Mouse (Mus musculus) liver, embryonic 11.5 days (tissue): Measurements from ENCODE around the gene Trim56. TPM values are rescaled to one million over a fixed set of nuclear protein-coding genes. Genes with fewer than 3 reads are reported as not detected.
A peak's percentile ranks its signal among the peaks of the same experiment; 100 is the strongest.

ENCODE experiments used
- ATAC-seq: fragments of 200-750 bp; cut with Nextera tagmentation; replicated peaks from 2 replicates; pipeline ENCODE4 v1.8.0; 2017; ENCODE audit warnings: moderate number of reproducible peaks, mild to moderate bottlenecking, moderate TSS enrichment, moderate library complexity; ENCODE audit not compliant: low FRiP score
- DNase-seq: peaks from one replicate; pipeline ENCODE4 v3.0.0-alpha.2; 2017; ENCODE audit warnings: low spot score
- H3K27ac ChIP-seq: fragments of 300-500 bp; sonication (generic); 2 replicates; pipeline ENCODE4 v1.5.1; 2014; ENCODE audit warnings: mild to moderate bottlenecking, low read depth, low read length, control low read depth
- H3K27me3 ChIP-seq: fragments of 300-500 bp; sonication (generic); replicated peaks from 2 replicates; pipeline ENCODE4 v1.6.1; 2014; ENCODE audit warnings: low read length, mixed read lengths; ENCODE audit not compliant: control insufficient read depth, insufficient read depth
- H3K36me3 ChIP-seq: fragments of 300-500 bp; sonication (generic); 2 replicates; pipeline ENCODE4 v1.6.1; 2014; ENCODE audit warnings: mild to moderate bottlenecking, low read length, moderate library complexity, mixed read lengths; ENCODE audit not compliant: control insufficient read depth, insufficient read depth
- H3K4me1 ChIP-seq: fragments of 300-500 bp; sonication (generic); replicated peaks from 2 replicates; pipeline ENCODE4 v1.6.1; 2014; ENCODE audit warnings: low read length, mixed read lengths; ENCODE audit not compliant: control insufficient read depth, insufficient read depth
- H3K4me2 ChIP-seq: fragments of 300-500 bp; sonication (generic); 2 replicates; pipeline ENCODE4 v1.6.1; 2014; ENCODE audit warnings: mild to moderate bottlenecking, control low read depth, moderate library complexity
- H3K4me3 ChIP-seq: fragments of 300-500 bp; sonication (generic); 2 replicates; pipeline ENCODE4 v1.5.1; 2014; ENCODE audit warnings: low read depth, low read length, control low read depth
- H3K9ac ChIP-seq: fragments of 300-500 bp; sonication (generic); 2 replicates; pipeline ENCODE4 v1.6.1; 2014; ENCODE audit warnings: low read depth, low read length, control low read depth
- H3K9me3 ChIP-seq: fragments of 300-500 bp; sonication (generic); 2 replicates; pipeline ENCODE4 v1.6.1; 2016; ENCODE audit warnings: low read length, inconsistent platforms, mixed read lengths; ENCODE audit not compliant: control insufficient read depth
- WGBS: fragments of 180-500 bp; shearing (Covaris S2); extraction: QIAGEN DNeasy Blood & Tissue Kit; methylation state at CpG from one replicate; pipeline ENCODE4 v1.1.7; 2014; 5-methylcytosine and 5-hydroxymethylcytosine counted together
- polyA plus RNA-seq: library from polyadenylated mRNA; unstranded; fragments of >200 nt; fragmentation: Nextera tagmentation; extraction: Ambion mirVana; gene quantifications from 2 replicates; pipeline ENCODE4 v1.2.1, GENCODE M21; 2014

Trim56 gene
- polyA plus RNA-seq, 1 experiment from 2014 or later: 8.7 TPM

DNA sequence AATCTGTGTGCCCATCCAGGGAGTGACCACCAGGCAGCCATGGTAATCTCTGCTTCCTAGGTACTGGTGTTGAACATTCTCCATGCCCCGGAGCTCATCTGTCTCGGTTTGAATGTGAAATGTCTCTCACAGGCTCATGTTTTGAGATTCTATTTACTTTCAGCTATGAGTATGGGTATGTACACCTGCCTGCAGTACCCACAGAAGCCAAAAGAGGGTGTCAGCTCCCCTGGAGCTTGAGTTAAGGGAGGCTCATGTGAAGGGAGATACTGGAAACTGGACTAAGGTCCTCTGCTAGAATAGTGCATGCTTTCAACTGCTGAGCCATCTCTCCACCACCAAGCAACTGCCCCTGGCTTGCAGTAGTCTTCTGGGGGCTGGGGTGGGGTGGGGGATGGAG lies 12.0 kb downstream of the Trim56 start:
- Histone ChIP-seq H3K27ac (peak overlapping the region; percentile 96), H3K36me3 (no peaks in the 10 kb centered on the region), H3K9ac (peak overlapping the region; percentile 61; the same call in 1 of the 2 replicates), H3K9me3 (no peaks in the 10 kb centered on the region), H3K4me2 (no peak overlapping the region), H3K27me3 (no peaks in the 10 kb centered on the region), H3K4me3 (no peak overlapping the region), H3K4me1 (peaks cover 19% of the 10 kb centered on the region)
- no peak for ATAC-seq
- 98% methylated on average over 2 of the region's 2 CpGs for WGBS
- no peak for DNase-seq

DNA sequence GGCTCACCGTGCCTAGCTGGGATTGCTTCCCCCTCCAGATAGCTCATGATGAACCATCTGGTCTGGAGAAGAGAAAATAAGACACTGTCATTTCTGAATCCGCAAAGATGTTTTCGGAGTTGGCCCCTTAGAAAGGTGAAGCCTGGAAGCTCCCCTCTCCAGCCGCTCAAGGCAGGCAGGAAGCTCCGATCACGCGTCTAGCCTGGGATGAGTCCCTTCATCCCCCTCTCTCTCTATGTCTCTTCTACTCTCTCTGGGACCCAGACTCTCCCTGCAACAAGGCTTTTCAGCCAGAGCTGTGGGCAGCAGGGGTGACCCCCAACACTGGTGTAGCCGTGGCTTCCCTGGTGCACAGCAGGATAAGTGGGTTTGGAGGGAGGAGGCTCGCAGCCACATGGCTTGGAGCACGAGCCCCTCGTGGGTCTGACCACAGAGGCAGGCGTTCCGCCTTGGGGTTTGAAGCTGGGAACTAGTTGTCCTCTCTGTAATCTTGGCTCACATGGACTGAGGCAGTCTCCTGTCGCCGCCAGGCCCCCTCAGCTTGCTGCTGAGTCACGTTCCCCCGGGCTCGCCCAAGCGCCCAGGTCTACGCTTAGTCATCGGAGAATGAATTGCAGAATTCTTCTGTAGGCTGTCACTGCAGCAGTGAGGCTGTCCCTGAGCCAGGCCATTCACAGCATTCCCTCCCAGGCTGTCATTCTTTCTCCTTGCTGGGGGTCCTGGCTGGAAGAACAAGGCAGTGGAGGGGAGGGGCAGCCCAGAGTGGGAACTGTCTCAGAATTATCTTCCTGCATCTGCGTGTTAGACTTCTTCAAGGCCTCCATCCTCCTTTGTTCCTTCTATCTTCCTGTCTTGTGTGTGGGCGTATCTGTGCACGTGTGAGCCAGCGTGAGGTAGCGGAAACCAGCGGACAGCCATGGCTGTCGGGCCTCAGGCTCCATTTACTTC lies 13.2 kb downstream of the Trim56 start:
- peak overlapping the region; percentile 96 for H3K27ac ChIP-seq
- H3K9ac ChIP-seq: peak overlapping the region; percentile 61
- peak overlapping the region; percentile 49 for H3K4me2 ChIP-seq
- no peaks in the 10 kb centered on the region for H3K27me3 ChIP-seq
- peak; percentile 92 for ATAC-seq
- H3K4me3 ChIP-seq: no peak overlapping the region
- H3K4me1 ChIP-seq: peaks cover 23% of the 10 kb centered on the region
- H3K36me3 ChIP-seq: no peaks in the 10 kb centered on the region
- H3K9me3 ChIP-seq: no peaks in the 10 kb centered on the region
- WGBS: 52% methylated on average over 28 of the region's 28 CpGs
- DNase-seq: peak; percentile 77

DNA sequence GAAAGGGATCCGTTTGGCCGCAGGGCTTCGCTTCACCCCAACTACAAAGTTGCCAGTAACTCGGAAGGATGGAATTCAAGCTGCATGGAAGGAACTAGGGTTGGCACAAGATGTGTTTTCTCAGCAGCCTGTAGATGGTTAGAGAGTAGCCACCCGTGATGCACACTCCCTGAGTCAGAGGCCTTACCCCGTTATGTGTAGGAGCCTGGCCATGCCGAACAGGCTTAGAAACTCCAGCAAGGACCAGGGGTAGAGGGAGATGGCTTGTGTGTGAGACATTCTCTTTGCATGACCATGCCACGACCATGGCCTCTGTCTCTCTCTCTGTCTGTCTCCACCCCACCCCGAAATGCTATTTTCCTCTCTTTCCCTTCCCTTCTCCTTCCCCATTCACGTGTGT lies 13.9 kb downstream of the Trim56 start:
- Histone ChIP-seq H3K4me2 (no peak overlapping the region), H3K9ac (peak overlapping the region; percentile 35; the same call in 1 of the 2 replicates), H3K36me3 (no peaks in the 10 kb centered on the region), H3K4me1 (peaks cover 23% of the 10 kb centered on the region), H3K9me3 (no peaks in the 10 kb centered on the region), H3K27ac (peak overlapping the region; percentile 96; the same call in 1 of the 2 replicates), H3K27me3 (no peaks in the 10 kb centered on the region), H3K4me3 (no peak overlapping the region)
- no peak for DNase-seq
- no peak for ATAC-seq
- 78% methylated on average over 10 of the region's 10 CpGs for WGBS

DNA sequence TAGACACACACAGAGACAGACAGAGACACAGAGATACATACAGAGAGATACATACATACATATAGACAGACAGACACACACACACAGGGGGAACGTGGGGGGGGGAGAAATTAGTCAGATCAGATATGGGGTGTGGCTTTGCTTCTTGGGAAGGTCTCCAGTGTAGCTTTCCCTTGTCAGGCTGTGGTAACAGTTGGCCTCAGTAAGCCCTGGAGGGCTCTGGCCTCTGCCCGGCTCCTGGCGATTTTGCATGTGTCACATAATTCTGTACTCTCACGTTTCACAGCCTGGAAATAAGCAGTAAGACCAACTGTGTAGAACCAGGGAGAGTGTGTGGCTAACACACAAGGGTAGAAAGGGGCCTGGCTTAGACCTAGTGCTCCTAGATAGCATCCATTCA lies 15.3 kb downstream of the Trim56 start:
- H3K36me3 ChIP-seq: no peaks in the 10 kb centered on the region
- no peaks in the 10 kb centered on the region for H3K27me3 ChIP-seq
- no peaks in the 10 kb centered on the region for H3K9me3 ChIP-seq
- no peak overlapping the region for H3K4me3 ChIP-seq
- H3K4me1 ChIP-seq: peaks cover 23% of the 10 kb centered on the region
- ATAC-seq (no peak), DNase-seq (no peak)
- WGBS: 51% methylated on average over 4 of the region's 4 CpGs
- H3K9ac ChIP-seq: no peak overlapping the region
- no peak overlapping the region for H3K4me2 ChIP-seq
- peak overlapping the region; percentile 28; the same call in 1 of the 2 replicates for H3K27ac ChIP-seq

DNA sequence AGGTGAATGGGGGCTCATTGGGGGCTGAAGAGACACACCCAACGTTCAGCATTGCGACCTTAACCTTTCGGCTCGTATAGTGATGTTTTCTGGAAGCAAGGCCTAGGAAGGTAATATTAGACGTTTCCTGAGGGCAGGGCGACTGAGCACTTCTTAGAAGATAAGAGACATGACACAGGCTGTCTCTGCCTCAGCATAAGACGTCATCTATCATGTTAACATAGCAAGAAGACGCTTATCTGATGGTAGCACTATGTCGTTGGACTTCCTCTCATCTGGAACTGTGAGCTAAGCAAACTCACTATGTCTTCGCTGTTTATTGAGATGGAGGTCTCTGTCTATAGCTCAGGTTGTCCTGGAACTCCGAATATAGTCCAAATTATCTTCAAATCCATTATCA lies 17.6 kb downstream of the Trim56 start:
- Histone ChIP-seq H3K27ac (no peak overlapping the region), H3K36me3 (no peaks in the 10 kb centered on the region), H3K9me3 (no peaks in the 10 kb centered on the region), H3K4me1 (peaks cover 20% of the 10 kb centered on the region), H3K4me2 (peak overlapping the region; percentile 17; the same call in 1 of the 2 replicates), H3K9ac (no peak overlapping the region; the same call in 1 of the 2 replicates), H3K4me3 (no peak overlapping the region), H3K27me3 (no peaks in the 10 kb centered on the region)
- WGBS: 44% methylated on average over 11 of the region's 11 CpGs
- ATAC-seq (peak; percentile 54), DNase-seq (no peak)

DNA sequence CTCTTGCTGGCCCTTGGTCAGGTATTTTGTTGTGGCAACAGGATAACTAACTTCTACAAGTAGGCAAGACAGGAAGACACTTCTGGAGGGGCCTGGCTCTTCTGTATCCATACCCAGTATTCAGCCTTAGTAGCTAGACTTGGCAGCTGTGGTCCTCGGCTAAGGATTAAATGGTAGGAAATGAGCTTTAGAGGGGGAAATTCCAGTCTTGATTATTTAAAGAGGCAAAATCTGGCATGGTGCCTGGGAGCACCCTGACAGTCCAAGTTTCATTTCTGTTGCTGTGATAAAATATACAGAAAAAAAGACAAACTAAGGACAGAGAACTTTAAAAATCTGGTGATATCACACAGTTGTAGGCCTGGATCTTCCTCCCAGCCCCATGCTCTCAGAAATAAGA lies 20.0 kb downstream of the Trim56 start:
- ATAC-seq (no peak), DNase-seq (no peak)
- Histone ChIP-seq H3K9ac (no peak overlapping the region), H3K9me3 (no peaks in the 10 kb centered on the region), H3K27me3 (no peaks in the 10 kb centered on the region), H3K36me3 (no peaks in the 10 kb centered on the region), H3K4me2 (no peak overlapping the region), H3K4me1 (peaks cover 10% of the 10 kb centered on the region), H3K27ac (no peak overlapping the region), H3K4me3 (no peak overlapping the region)
- 75% methylated on average over 1 of the region's 1 CpGs for WGBS

DNA sequence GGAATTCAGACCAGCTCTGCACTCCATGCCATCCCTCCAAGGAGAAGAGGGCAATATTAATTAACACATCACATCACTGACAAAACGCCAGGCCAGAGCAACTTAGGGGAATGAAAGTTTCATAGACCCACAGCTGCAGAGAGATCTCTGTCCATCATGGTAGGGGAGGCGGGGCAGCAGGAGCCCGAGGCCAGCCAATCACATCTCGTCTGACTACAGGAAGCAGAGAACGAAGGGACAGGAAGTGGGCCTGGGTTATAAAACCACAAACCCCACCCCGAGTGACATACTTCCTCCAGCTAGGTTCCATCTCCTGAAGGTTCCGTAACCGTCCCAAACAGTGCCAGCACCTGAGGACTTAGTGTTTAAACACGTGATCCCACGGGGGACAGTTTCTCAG lies 20.9 kb downstream of the Trim56 start:
- no peaks in the 10 kb centered on the region for H3K9me3 ChIP-seq
- H3K27me3 ChIP-seq: no peaks in the 10 kb centered on the region
- H3K4me1 ChIP-seq: peaks cover 7% of the 10 kb centered on the region
- no peaks in the 10 kb centered on the region for H3K36me3 ChIP-seq
- H3K4me2 ChIP-seq: no peak overlapping the region
- ATAC-seq (no peak), DNase-seq (no peak)
- H3K9ac ChIP-seq: no peak overlapping the region
- no peak overlapping the region for H3K4me3 ChIP-seq
- WGBS: 66% methylated on average over 10 of the region's 10 CpGs
- H3K27ac ChIP-seq: no peak overlapping the region

DNA sequence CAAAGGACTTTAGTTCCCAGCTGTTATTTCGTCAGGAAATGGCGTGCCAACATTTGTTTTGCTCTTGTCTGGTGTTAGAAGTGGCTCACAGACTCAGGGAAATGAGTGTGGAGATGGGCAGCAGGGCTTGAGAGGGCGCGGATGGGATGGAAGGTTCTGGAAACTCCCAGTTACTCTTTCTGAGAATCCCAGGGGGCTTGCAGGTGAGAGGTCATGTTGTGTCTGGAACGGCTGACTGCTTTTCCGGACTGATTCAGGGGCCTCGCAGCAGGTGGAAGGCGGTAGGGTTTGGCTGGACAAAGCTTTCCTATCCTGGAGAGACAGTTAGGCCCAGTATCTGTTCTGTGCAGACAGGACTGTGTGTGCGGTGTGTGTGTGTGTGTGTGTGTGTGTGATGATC lies 22.3 kb downstream of the Trim56 start:
- DNase-seq: no peak
- H3K36me3 ChIP-seq: no peaks in the 10 kb centered on the region
- WGBS: 81% methylated on average over 9 of the region's 9 CpGs

DNA sequence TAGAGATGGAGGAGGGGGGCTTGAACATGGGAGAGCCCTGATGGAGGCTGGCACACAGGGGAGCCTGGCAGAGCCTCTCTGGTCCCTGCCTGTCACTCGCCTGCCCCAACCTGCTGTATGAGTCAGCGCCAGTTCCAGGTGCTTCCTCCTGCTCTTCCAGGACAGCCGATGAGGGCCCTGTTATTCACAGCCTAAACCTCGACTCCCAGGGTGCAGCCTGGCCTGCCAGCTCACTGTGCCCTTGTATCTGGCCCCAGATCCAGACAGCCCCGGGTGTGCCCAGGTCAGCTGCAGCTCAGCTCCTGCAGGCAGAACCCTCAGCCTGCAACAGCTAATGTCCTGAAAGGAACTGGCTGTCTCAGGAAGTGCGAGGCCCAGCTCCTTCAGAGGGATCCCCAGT lies 24.4 kb downstream of the Trim56 start:
- WGBS: 47% methylated on average over 6 of the region's 6 CpGs
- H3K27ac ChIP-seq: no peak overlapping the region

More for the DNA sequence above, 22.3 kb downstream of the Trim56 start:
- no peak overlapping the region for H3K4me2 ChIP-seq
- H3K27ac ChIP-seq: no peak overlapping the region
- H3K9ac ChIP-seq: no peak overlapping the region; the same call in 1 of the 2 replicates
- peaks cover 7% of the 10 kb centered on the region for H3K4me1 ChIP-seq
- H3K4me3 ChIP-seq: no peak overlapping the region
- no peaks in the 10 kb centered on the region for H3K27me3 ChIP-seq
- no peaks in the 10 kb centered on the region for H3K9me3 ChIP-seq
- ATAC-seq: no peak

More for the DNA sequence above, 24.4 kb downstream of the Trim56 start:
- no peak overlapping the region for H3K9ac ChIP-seq
- no peak for DNase-seq
- no peaks in the 10 kb centered on the region for H3K27me3 ChIP-seq
- no peak overlapping the region for H3K4me2 ChIP-seq
- no peaks in the 10 kb centered on the region for H3K9me3 ChIP-seq
- no peaks in the 10 kb centered on the region for H3K36me3 ChIP-seq
- no peak overlapping the region for H3K4me3 ChIP-seq
- H3K4me1 ChIP-seq: peaks cover 4% of the 10 kb centered on the region; the same call in 1 of the 2 replicates
- no peak for ATAC-seq
